Mouse (Mus musculus) forebrain, postnatal 0 days (tissue): Measurements from ENCODE around the gene Zc3h8. TPM values are rescaled to one million over a fixed set of nuclear protein-coding genes. Genes with fewer than 3 reads are reported as not detected.

Source experiments
- ATAC-seq: fragments of 200-750 bp; cut with Nextera tagmentation; 2 replicates; pipeline ENCODE4 v1.8.0; 2017; ENCODE audit warnings: mild to moderate bottlenecking, moderate library complexity
- DNase-seq: peaks from one replicate; pipeline ENCODE4 v3.0.0-alpha.2; 2015
- H3K27ac ChIP-seq: fragments of 300-500 bp; sonication (generic); 2 replicates; pipeline ENCODE4 v1.5.1; 2014; ENCODE audit warnings: low read depth, mild to moderate bottlenecking, antibody characterized with exemption, low read length, moderate library complexity, mixed read lengths
- H3K27me3 ChIP-seq: fragments of 300-500 bp; sonication (generic); 2 replicates; pipeline ENCODE4 v1.6.1; 2014; ENCODE audit warnings: mild to moderate bottlenecking, low read length, mixed read lengths; ENCODE audit not compliant: insufficient read depth
- H3K36me3 ChIP-seq: fragments of 300-500 bp; sonication (generic); 2 replicates; pipeline ENCODE4 v1.6.1; 2014; ENCODE audit warnings: mild to moderate bottlenecking, moderate library complexity; ENCODE audit not compliant: insufficient read depth
- H3K4me1 ChIP-seq: fragments of 300-500 bp; sonication (generic); 2 replicates; pipeline ENCODE4 v1.6.1; 2014; ENCODE audit warnings: antibody characterized with exemption; ENCODE audit not compliant: insufficient read depth
- H3K4me2 ChIP-seq: fragments of 300-500 bp; sonication (generic); 2 replicates; pipeline ENCODE4 v1.6.1; 2014; ENCODE audit warnings: low read depth, mild to moderate bottlenecking, moderate library complexity
- H3K4me3 ChIP-seq: fragments of 300-500 bp; sonication (generic); 2 replicates; pipeline ENCODE4 v1.5.1; 2014; ENCODE audit warnings: low read depth, low read length, mixed read lengths
- H3K9ac ChIP-seq: fragments of 300-500 bp; sonication (generic); 2 replicates; pipeline ENCODE4 v1.6.1; 2014; ENCODE audit warnings: mild to moderate bottlenecking
- H3K9me3 ChIP-seq: fragments of 300-500 bp; sonication (generic); 2 replicates; pipeline ENCODE4 v1.6.1; 2016; ENCODE audit warnings: low read length
- CTCF ChIP-seq: sonication (generic); IDR thresholded peaks from 2 replicates; pipeline ENCODE4 v1.5.1; 2016; ENCODE audit warnings: antibody characterized with exemption, control low read depth, low read depth
- WGBS: fragments of 180-500 bp; shearing (Covaris S2); extraction: QIAGEN DNeasy Blood & Tissue Kit; methylation state at CpG from one replicate; pipeline ENCODE4 v1.1.7; 2014; 5-methylcytosine and 5-hydroxymethylcytosine counted together
- microRNA-seq, 2 experiments: library from miRNA; unstranded; fragments of <30 nt; microRNA quantifications; one replicate each; pipeline ENCODE4; 2016
- polyA plus RNA-seq: library from polyadenylated mRNA; unstranded; fragments of >200 nt; fragmentation: Nextera tagmentation; extraction: Ambion mirVana; gene quantifications from 2 replicates; pipeline ENCODE4 v1.2.1, GENCODE M21; 2015
- total RNA-seq: library from RNA; depleted of rRNA; stranded (reverse); fragments of >200 nt; gene quantifications from 2 replicates; pipeline ENCODE4 v1.2.3, GENCODE M21; 2014; rRNA removed

Zc3h8 gene
- total and polyA plus RNA-seq, 2 experiments from 2014 or later, result 6.8 to 11.9 TPM

GRCm38 (mm10) chr2:128890661-128891335 is 53.1 kb downstream of the Zc3h8 start:
- H3K4me1 ChIP-seq, result no peaks in the 10 kb centered on the region
- peak; percentile 40; the same call in 1 of the 2 replicates for TF ChIP-seq CTCF
- DNase-seq (no peak), ATAC-seq (no peak)
- no peak overlapping the region for H3K4me2 ChIP-seq
- 90% methylated on average over 4 of the region's 4 CpGs for WGBS
- H3K27me3 ChIP-seq, result no peaks in the 10 kb centered on the region
- no peak overlapping the region for H3K4me3 ChIP-seq
- H3K9me3 ChIP-seq, result no peaks in the 10 kb centered on the region
- no peak overlapping the region for H3K9ac ChIP-seq
- H3K36me3 ChIP-seq, result no peaks in the 10 kb centered on the region
- no peak overlapping the region for H3K27ac ChIP-seq

GRCm38 (mm10) chr2:128887866-128888550 is 55.9 kb downstream of the Zc3h8 start:
- Histone ChIP-seq H3K9ac (no peak overlapping the region), H3K36me3 (no peaks in the 10 kb centered on the region), H3K9me3 (no peaks in the 10 kb centered on the region), H3K4me1 (no peaks in the 10 kb centered on the region), H3K27me3 (no peaks in the 10 kb centered on the region), H3K4me2 (no peak overlapping the region), H3K27ac (no peak overlapping the region), H3K4me3 (no peak overlapping the region)
- TF ChIP-seq CTCF, result no peak
- WGBS, result 56% methylated on average over 6 of the region's 6 CpGs
- no peak for DNase-seq
- no peak for ATAC-seq

- Histone ChIP-seq H3K9me3 (no peaks in the 10 kb centered on the region), H3K4me1 (no peaks in the 10 kb centered on the region), H3K9ac (no peak overlapping the region), H3K4me3 (no peak overlapping the region), H3K27ac (no peak overlapping the region), H3K27me3 (no peaks in the 10 kb centered on the region), H3K4me2 (no peak overlapping the region), H3K36me3 (no peaks in the 10 kb centered on the region)
- DNase-seq (no peak), ATAC-seq (no peak)
- 75% methylated on average over 8 of the region's 8 CpGs for WGBS
- TF ChIP-seq CTCF, result no peak
These were observed 58.6 kb downstream of the Zc3h8 start for GRCm38 (mm10) chr2:128885225-128885811.

- DNase-seq (no peak), ATAC-seq (no peak)
- Histone ChIP-seq H3K9ac (no peak overlapping the region), H3K36me3 (no peaks in the 10 kb centered on the region), H3K9me3 (no peaks in the 10 kb centered on the region), H3K4me2 (no peak overlapping the region), H3K4me3 (no peak overlapping the region), H3K27ac (no peak overlapping the region), H3K27me3 (no peaks in the 10 kb centered on the region), H3K4me1 (no peaks in the 10 kb centered on the region)
- TF ChIP-seq CTCF, result 0 out of 2 replicates have a peak, but pooled peaks have one; percentile 28
- WGBS, result 71% methylated on average over 4 of the region's 4 CpGs
These were observed 62.6 kb downstream of the Zc3h8 start for GRCm38 (mm10) chr2:128881236-128881635.

Small RNA genes within 50 kb of the gene (microRNA-seq; reads per million reads assigned to microRNA genes)
- 0 reads per million in 2 experiments for gene Gm22859

Other genes starting within 250 kb of the Zc3h8 start
- gene Mertk, start 245.1 kb downstream of the Zc3h8 start, total RNA-seq, result 4.0 and 6.1 TPM in 2 replicates
- 0.78 and 1.7 TPM in 2 replicates for gene Mertk, start 245.1 kb downstream of the Zc3h8 start, polyA plus RNA-seq
- 28.9 and 40.7 TPM in 2 replicates for gene Tmem87b, start 126.0 kb downstream of the Zc3h8 start, total RNA-seq
- gene Tmem87b, start 126.0 kb downstream of the Zc3h8 start, polyA plus RNA-seq, result 22.4 and 34.3 TPM in 2 replicates
- 2.6 and 3.8 TPM in 2 replicates for gene Fbln7, start 81.1 kb downstream of the Zc3h8 start, total RNA-seq
- 2.3 and 2.6 TPM in 2 replicates for gene Fbln7, start 81.1 kb downstream of the Zc3h8 start, polyA plus RNA-seq
- gene Zc3h6, start 23.3 kb upstream of the Zc3h8 start, total RNA-seq, result 7.4 and 13.0 TPM in 2 replicates
- 4.5 and 5.2 TPM in 2 replicates for gene Zc3h6, start 23.3 kb upstream of the Zc3h8 start, polyA plus RNA-seq
- gene Gm10762, start 23.6 kb upstream of the Zc3h8 start, total RNA-seq, result 26.1 and 26.8 TPM in 2 replicates
- gene Gm10762, start 23.6 kb upstream of the Zc3h8 start, polyA plus RNA-seq, result 20.1 and 22.0 TPM in 2 replicates
- gene Vinac1, start 104.1 kb upstream of the Zc3h8 start, total RNA-seq, result 0.23 and 1.4 TPM in 2 replicates
- gene Vinac1, start 104.1 kb upstream of the Zc3h8 start, polyA plus RNA-seq, result 0.16 and 0.24 TPM in 2 replicates
- gene Ttl, start 121.9 kb upstream of the Zc3h8 start, total RNA-seq, result 66.0 and 66.2 TPM in 2 replicates
- gene Ttl, start 121.9 kb upstream of the Zc3h8 start, polyA plus RNA-seq, result 28.0 and 31.7 TPM in 2 replicates
- gene Polr1b, start 156.9 kb upstream of the Zc3h8 start, total RNA-seq, result 24.9 and 25.5 TPM in 2 replicates
- gene Polr1b, start 156.9 kb upstream of the Zc3h8 start, polyA plus RNA-seq, result 9.5 and 12.0 TPM in 2 replicates
- gene Chchd5, start 185.6 kb upstream of the Zc3h8 start, total RNA-seq, result 15.2 and 21.4 TPM in 2 replicates
- 17.1 and 17.6 TPM in 2 replicates for gene Chchd5, start 185.6 kb upstream of the Zc3h8 start, polyA plus RNA-seq